Mouse (Mus musculus) limb, embryonic 11.5 days (tissue): Measurements from ENCODE around the gene Susd5. TPM values are rescaled to one million over a fixed set of nuclear protein-coding genes. Genes with fewer than 3 reads are reported as not detected.

Experiments
- ATAC-seq: fragments of 200-750 bp; cut with Nextera tagmentation; 2 replicates; pipeline ENCODE4 v1.8.0; 2017; ENCODE audit warnings: low read depth; ENCODE audit not compliant: insufficient number of reproducible peaks, low FRiP score, low TSS enrichment
- DNase-seq: peaks from one replicate; pipeline ENCODE4 v3.0.0-alpha.2; 2015; ENCODE audit warnings: low spot score
- H3K27ac ChIP-seq: fragments of 300-500 bp; sonication (generic); replicated peaks from 2 replicates; pipeline ENCODE4 v1.5.1; 2014; ENCODE audit warnings: low read depth, mild to moderate bottlenecking, low read length
- H3K27me3 ChIP-seq: fragments of 300-500 bp; sonication (generic); 2 replicates; pipeline ENCODE4 v1.6.1; 2014; ENCODE audit warnings: mild to moderate bottlenecking, low read length, mixed read lengths; ENCODE audit not compliant: control insufficient read depth, insufficient read depth
- H3K36me3 ChIP-seq: fragments of 300-500 bp; sonication (generic); 2 replicates; pipeline ENCODE4 v1.6.1; 2014; ENCODE audit warnings: mild to moderate bottlenecking, low read length, moderate library complexity, mixed read lengths; ENCODE audit not compliant: control insufficient read depth, insufficient read depth
- H3K4me1 ChIP-seq: fragments of 300-500 bp; sonication (generic); 2 replicates; pipeline ENCODE4 v1.6.1; 2014; ENCODE audit warnings: low read length, mixed read lengths; ENCODE audit not compliant: control insufficient read depth, insufficient read depth
- H3K4me2 ChIP-seq: fragments of 300-500 bp; sonication (generic); 2 replicates; pipeline ENCODE4 v1.6.1; 2014; ENCODE audit warnings: low read depth, mild to moderate bottlenecking, moderate library complexity; ENCODE audit not compliant: severe bottlenecking
- H3K4me3 ChIP-seq: fragments of 300-500 bp; sonication (generic); 2 replicates; pipeline ENCODE4 v1.5.1; 2014; ENCODE audit warnings: low read depth, low read length
- H3K9ac ChIP-seq: fragments of 300-500 bp; sonication (generic); 2 replicates; pipeline ENCODE4 v1.6.1; 2014; ENCODE audit warnings: mild to moderate bottlenecking, low read length
- H3K9me3 ChIP-seq: fragments of 300-500 bp; sonication (generic); 2 replicates; pipeline ENCODE4 v1.6.1; 2016; ENCODE audit warnings: low read length; ENCODE audit not compliant: control insufficient read depth
- WGBS: fragments of 180-500 bp; shearing (Covaris S2); extraction: QIAGEN DNeasy Blood & Tissue Kit; methylation state at CpG from one replicate; pipeline ENCODE4 v1.1.7; 2014; 5-methylcytosine and 5-hydroxymethylcytosine counted together
- polyA plus RNA-seq: library from polyadenylated mRNA; unstranded; fragments of >200 nt; fragmentation: Nextera tagmentation; extraction: Ambion mirVana; gene quantifications from 2 replicates; pipeline ENCODE4 v1.2.1, GENCODE M21; 2014

Susd5 gene
- polyA plus RNA-seq, 1 experiment from 2014 or later, result 0.64 TPM

- Histone ChIP-seq H3K36me3 (no peaks in the 10 kb centered on the region), H3K4me3 (no peak overlapping the region), H3K27me3 (peaks cover 20% of the 10 kb centered on the region), H3K9ac (no peak overlapping the region), H3K4me1 (peaks cover 9% of the 10 kb centered on the region; the same call in 1 of the 2 replicates), H3K4me2 (no peak overlapping the region), H3K9me3 (no peaks in the 10 kb centered on the region), H3K27ac (no peak overlapping the region)
- 44% methylated on average over 4 of the region's 4 CpGs for WGBS
- DNase-seq (no peak), ATAC-seq (no peak)
These were observed 34.8 kb upstream of the Susd5 start for GRCm38 (mm10) chr9:114022141-114022540.

GRCm38 (mm10) chr9:114025182-114025581 is 31.8 kb upstream of the Susd5 start:
- no peaks in the 10 kb centered on the region for H3K36me3 ChIP-seq
- H3K27ac ChIP-seq, result no peak overlapping the region
- H3K9me3 ChIP-seq, result no peaks in the 10 kb centered on the region
- no peak for ATAC-seq
- H3K4me2 ChIP-seq, result peak overlapping the region; percentile 92; the same call in 1 of the 2 replicates
- 18% methylated on average over 9 of the region's 9 CpGs for WGBS
- peaks cover 9% of the 10 kb centered on the region; the same call in 1 of the 2 replicates for H3K4me1 ChIP-seq
- H3K9ac ChIP-seq, result no peak overlapping the region
- DNase-seq, result no peak
- H3K4me3 ChIP-seq, result no peak overlapping the region
- H3K27me3 ChIP-seq, result peaks cover 24% of the 10 kb centered on the region

- Histone ChIP-seq H3K36me3 (no peaks in the 10 kb centered on the region), H3K9ac (peak overlapping the region; percentile 12; the same call in 1 of the 2 replicates), H3K27me3 (peaks cover 20% of the 10 kb centered on the region), H3K4me3 (peak overlapping the region; percentile 57), H3K9me3 (no peaks in the 10 kb centered on the region), H3K4me1 (peaks cover 9% of the 10 kb centered on the region; the same call in 1 of the 2 replicates), H3K4me2 (peak overlapping the region; percentile 92), H3K27ac (no peak overlapping the region)
- peak; percentile 74 for DNase-seq
- 5% methylated on average over 8 of the region's 8 CpGs for WGBS
- no peak for ATAC-seq
These were observed 31.1 kb upstream of the Susd5 start for GRCm38 (mm10) chr9:114025846-114026245.

- H3K27ac ChIP-seq, result no peak overlapping the region
- no peaks in the 10 kb centered on the region for H3K36me3 ChIP-seq
- peak overlapping the region; percentile 92 for H3K4me2 ChIP-seq
- H3K27me3 ChIP-seq, result peaks cover 20% of the 10 kb centered on the region
- H3K9ac ChIP-seq, result peak overlapping the region; percentile 60
- ATAC-seq (peak; percentile 90), DNase-seq (peak; percentile 90)
- peak overlapping the region; percentile 57 for H3K4me3 ChIP-seq
- under 1% methylated on average over 51 of the region's 52 CpGs for WGBS
- peaks cover 9% of the 10 kb centered on the region; the same call in 1 of the 2 replicates for H3K4me1 ChIP-seq
- no peaks in the 10 kb centered on the region for H3K9me3 ChIP-seq
These were observed 30.5 kb upstream of the Susd5 start for GRCm38 (mm10) chr9:114026261-114026934.

GRCm38 (mm10) chr9:114040945-114041344 is 16.0 kb upstream of the Susd5 start:
- H3K9ac ChIP-seq, result no peak overlapping the region
- WGBS, result 73% methylated on average over 4 of the region's 4 CpGs
- no peaks in the 10 kb centered on the region for H3K36me3 ChIP-seq
- no peaks in the 10 kb centered on the region for H3K9me3 ChIP-seq
- H3K27ac ChIP-seq, result no peak overlapping the region
- H3K4me3 ChIP-seq, result no peak overlapping the region
- no peaks in the 10 kb centered on the region for H3K27me3 ChIP-seq
- no peak overlapping the region for H3K4me2 ChIP-seq
- ATAC-seq (no peak), DNase-seq (no peak)
- H3K4me1 ChIP-seq, result no peaks in the 10 kb centered on the region

GRCm38 (mm10) chr9:114042490-114042889 is 14.4 kb upstream of the Susd5 start:
- no peak overlapping the region for H3K4me2 ChIP-seq
- H3K9ac ChIP-seq, result no peak overlapping the region
- no peaks in the 10 kb centered on the region for H3K36me3 ChIP-seq
- ATAC-seq (no peak), DNase-seq (no peak)
- H3K27ac ChIP-seq, result no peak overlapping the region
- H3K4me3 ChIP-seq, result no peak overlapping the region
- WGBS, result 48% methylated on average over 6 of the region's 6 CpGs
- H3K9me3 ChIP-seq, result no peaks in the 10 kb centered on the region
- H3K27me3 ChIP-seq, result no peaks in the 10 kb centered on the region
- no peaks in the 10 kb centered on the region for H3K4me1 ChIP-seq

GRCm38 (mm10) chr9:114044446-114044845 is 12.5 kb upstream of the Susd5 start:
- Histone ChIP-seq H3K27me3 (no peaks in the 10 kb centered on the region), H3K27ac (no peak overlapping the region), H3K4me1 (no peaks in the 10 kb centered on the region), H3K9ac (no peak overlapping the region), H3K9me3 (no peaks in the 10 kb centered on the region), H3K4me2 (no peak overlapping the region), H3K4me3 (no peak overlapping the region), H3K36me3 (no peaks in the 10 kb centered on the region)
- 54% methylated on average over 3 of the region's 3 CpGs for WGBS
- DNase-seq (no peak), ATAC-seq (no peak)

- 89% methylated on average over 10 of the region's 10 CpGs for whole genome bisulfite sequencing
- DNase-seq (no peak), ATAC-seq (peak; percentile 26; the same call in 1 of the 2 replicates)
- H3K9me3 ChIP-seq, result no peaks in the 10 kb centered on the region
- no peaks in the 10 kb centered on the region for H3K4me1 ChIP-seq
- H3K36me3 ChIP-seq, result no peaks in the 10 kb centered on the region
- no peak within 1 kb of the TSS for H3K4me2 ChIP-seq
- no peaks in the 10 kb centered on the region for H3K27me3 ChIP-seq
- no peak within 1 kb of the TSS for H3K4me3 ChIP-seq
- no peak within 1 kb of the TSS for H3K9ac ChIP-seq
- no peak within 1 kb of the TSS for H3K27ac ChIP-seq
These were observed 10.9 kb upstream of the Susd5 start, which contains the start of gene Fbxl2 for GRCm38 (mm10) chr9:114046028-114046427. Gene Fbxl2, minus strand, starts transcription at chr9:114046191.
